8 mouse cellular contexts compared by ENCODE assay signal in genomic region chr1:74028881-74029266, GRCm38 (mm10).
A peak's percentile ranks its signal among the peaks of the same experiment; 100 is the strongest.
DNase-seq lines count a peak whose midpoint lies in the region; ATAC-seq and TF ChIP-seq lines count a peak whose summit lies in the region.

No protein-coding gene starts in this region.

- no peak for TF ChIP-seq POLR2A in liver, adult 2 months (IDR thresholded peaks at IDR 0.05; ENCODE audit: extremely low read depth, insufficient read depth, low read length)
- no peak for TF ChIP-seq POLR2A in small intestine, adult 2 months (IDR thresholded peaks at IDR 0.05; ENCODE audit: low read depth, low read length)
- TF ChIP-seq POLR2A in thymus, adult 2 months (IDR thresholded peaks at IDR 0.05; ENCODE audit: control insufficient read depth, extremely low read depth, insufficient read depth, low read length, poor library complexity): no peak

- peaks cover 75% of the 10 kb centered on the region for H3K4me1 ChIP-seq in liver, adult 2 months (ENCODE audit: control insufficient read depth, insufficient read depth, low read length)
- peaks cover 64% of the 10 kb centered on the region for H3K4me1 ChIP-seq in liver, embryonic 12.5 days
- H3K4me1 ChIP-seq in intestine, postnatal 0 days (replicated peaks; ENCODE audit: control insufficient read depth, insufficient read depth, low read length): peaks cover 10% of the 10 kb centered on the region
- peaks cover 11% of the 10 kb centered on the region; the same call in 1 of the 2 replicates for H3K4me1 ChIP-seq in small intestine, adult 2 months (ENCODE audit: control insufficient read depth, insufficient read depth, insufficient read length, low read length)
- H3K4me1 ChIP-seq in thymus, adult 2 months (replicated peaks; ENCODE audit: control insufficient read depth, insufficient read depth, low read length): no peaks in the 10 kb centered on the region
- 0 out of 2 replicates have a peak, but pooled peaks cover 2% of the 10 kb centered on the region for H3K4me1 ChIP-seq in midbrain, embryonic 14.5 days (ENCODE audit: control insufficient read depth, insufficient read depth, low read length)

- no peak overlapping the region for H3K9ac ChIP-seq in liver, adult 2 months (ENCODE audit: low read depth, low read length)
- H3K9ac ChIP-seq in liver, embryonic 12.5 days: no peak overlapping the region
- H3K9ac ChIP-seq in intestine, postnatal 0 days (ENCODE audit: low read depth, low read length): no peak overlapping the region
- H3K9ac ChIP-seq in midbrain, embryonic 14.5 days (replicated peaks; ENCODE audit: low read length): no peak overlapping the region

- H3K27me3 ChIP-seq in liver, adult 2 months (ENCODE audit: control insufficient read depth, insufficient read depth, low read length): no peaks in the 10 kb centered on the region
- H3K27me3 ChIP-seq in liver, embryonic 12.5 days (replicated peaks): peaks cover 13% of the 10 kb centered on the region; the same call in 1 of the 2 replicates
- H3K27me3 ChIP-seq in intestine, postnatal 0 days (replicated peaks; ENCODE audit: control insufficient read depth, insufficient read depth, low read length): no peaks in the 10 kb centered on the region
- H3K27me3 ChIP-seq in small intestine, adult 2 months (ENCODE audit: control insufficient read depth, insufficient read depth, low read length): no peaks in the 10 kb centered on the region; the same call in 1 of the 2 replicates
- H3K27me3 ChIP-seq in thymus, adult 2 months (ENCODE audit: control insufficient read depth, insufficient read depth, low read length): no peaks in the 10 kb centered on the region
- H3K27me3 ChIP-seq in midbrain, embryonic 14.5 days (ENCODE audit: control insufficient read depth, insufficient read depth, low read length): no peaks in the 10 kb centered on the region

- TF ChIP-seq CTCF in liver, adult 2 months (IDR thresholded peaks at IDR 0.05; ENCODE audit: low read depth, low read length): no peak
- no peak for TF ChIP-seq CTCF in intestine, postnatal 0 days (IDR thresholded peaks at IDR 0.05; ENCODE audit: low read depth)
- TF ChIP-seq CTCF in small intestine, adult 2 months (IDR thresholded peaks at IDR 0.05; ENCODE audit: extremely low read depth, insufficient read length, insufficient replicate concordance, low read depth, low read length): no peak
- no peak for TF ChIP-seq CTCF in thymus, adult 2 months (IDR thresholded peaks at IDR 0.05; ENCODE audit: borderline replicate concordance, control insufficient read depth, extremely low read depth, insufficient read depth, low read length, poor library complexity)

- no peak overlapping the region for H3K4me3 ChIP-seq in liver, adult 2 months (ENCODE audit: insufficient read depth, low read depth, low read length)
- H3K4me3 ChIP-seq in liver, embryonic 12.5 days: no peak overlapping the region
- no peak overlapping the region for H3K4me3 ChIP-seq in intestine, postnatal 0 days (ENCODE audit: low read depth, low read length)
- H3K4me3 ChIP-seq in small intestine, adult 2 months (ENCODE audit: low read depth, low read length): peak overlapping the region; percentile 18; the same call in 1 of the 2 replicates
- no peak overlapping the region for H3K4me3 ChIP-seq in thymus, adult 2 months (ENCODE audit: control insufficient read depth, insufficient read depth, low read length)
- no peak overlapping the region for H3K4me3 ChIP-seq in midbrain, embryonic 14.5 days (replicated peaks; ENCODE audit: low read depth, low read length)

- H3K4me2 ChIP-seq in liver, embryonic 12.5 days: no peak overlapping the region
- H3K4me2 ChIP-seq in intestine, postnatal 0 days (replicated peaks; ENCODE audit: low read depth): no peak overlapping the region
- H3K4me2 ChIP-seq in midbrain, embryonic 14.5 days (ENCODE audit: low read length): no peak overlapping the region

- no peaks in the 10 kb centered on the region for H3K36me3 ChIP-seq in liver, adult 2 months (ENCODE audit: control insufficient read depth, insufficient read depth, low read length)
- no peaks in the 10 kb centered on the region for H3K36me3 ChIP-seq in liver, embryonic 12.5 days
- no peaks in the 10 kb centered on the region; the same call in 1 of the 2 replicates for H3K36me3 ChIP-seq in intestine, postnatal 0 days (ENCODE audit: control insufficient read depth, insufficient read depth)
- H3K36me3 ChIP-seq in small intestine, adult 2 months (ENCODE audit: control insufficient read depth, insufficient read depth, low read length): no peaks in the 10 kb centered on the region
- H3K36me3 ChIP-seq in thymus, adult 2 months (ENCODE audit: control insufficient read depth, insufficient read depth, low read length): no peaks in the 10 kb centered on the region
- no peaks in the 10 kb centered on the region for H3K36me3 ChIP-seq in midbrain, embryonic 14.5 days (ENCODE audit: control insufficient read depth, insufficient read depth, low read length)

- H3K79me2 ChIP-seq in liver, adult 2 months (ENCODE audit: control insufficient read depth, insufficient read depth, low read length): peaks cover 66% of the 10 kb centered on the region

- DNase-seq in liver, adult 2 months (ENCODE audit: extremely low read depth, low read depth, low spot score): no peak
- peak; percentile 82 for DNase-seq in gastrocnemius, adult 18-20 months (ENCODE audit: low spot score)
- no peak for DNase-seq in thymus, adult 2 months
- DNase-seq in midbrain, embryonic 14.5 days: no peak

- whole genome bisulfite sequencing in liver, adult 2 months: 69% methylated on average over 5 of the region's 5 CpGs
- WGBS in liver, embryonic 12.5 days (ENCODE audit: insufficient replicate concordance): 73% methylated on average over 5 of the region's 5 CpGs
- WGBS in intestine, postnatal 0 days: 62% methylated on average over 5 of the region's 5 CpGs
- 61% methylated on average over 5 of the region's 5 CpGs for WGBS in small intestine, adult 2 months
- WGBS in thymus, adult 2 months: 90% methylated on average over 5 of the region's 5 CpGs
- WGBS in midbrain, embryonic 14.5 days: 80% methylated on average over 5 of the region's 5 CpGs

- H3K27ac ChIP-seq in liver, adult 2 months (replicated peaks; ENCODE audit: insufficient read depth, low read depth, low read length): peak overlapping the region; percentile 64
- no peak overlapping the region for H3K27ac ChIP-seq in liver, embryonic 12.5 days
- peak overlapping the region; percentile 24; the same call in 1 of the 2 replicates for H3K27ac ChIP-seq in intestine, postnatal 0 days (ENCODE audit: low read depth, low read length)
- peak overlapping the region; percentile 27 for H3K27ac ChIP-seq in small intestine, adult 2 months (ENCODE audit: insufficient read depth, low read depth, low read length)
- H3K27ac ChIP-seq in thymus, adult 2 months (ENCODE audit: control insufficient read depth, insufficient read depth, low read length): no peak overlapping the region
- no peak overlapping the region for H3K27ac ChIP-seq in midbrain, embryonic 14.5 days (replicated peaks; ENCODE audit: low read depth, low read length)

- no peak for ATAC-seq in liver, embryonic 12.5 days
- no peak for ATAC-seq in intestine, postnatal 0 days
- ATAC-seq in midbrain, embryonic 14.5 days (ENCODE audit: low FRiP score, low TSS enrichment): no peak
- ATAC-seq in inflammation-experienced regulatory T-cells, adult 6 months: no peak

- no peaks in the 10 kb centered on the region for H3K9me3 ChIP-seq in liver, embryonic 12.5 days (replicated peaks)
- H3K9me3 ChIP-seq in intestine, postnatal 0 days (ENCODE audit: control insufficient read depth): no peaks in the 10 kb centered on the region
- no peaks in the 10 kb centered on the region for H3K9me3 ChIP-seq in midbrain, embryonic 14.5 days (ENCODE audit: control insufficient read depth, low read length)

Comparison
In these comparisons a context has a peak if more than half of its experiments do, and no peak if none do; other contexts are left out.
1. H3K27ac ChIP-seq: peak in liver, adult 2 months (single experiment), intestine, postnatal 0 days (single experiment) and small intestine, adult 2 months (single experiment); none in liver, embryonic 12.5 days (single experiment), thymus, adult 2 months (single experiment) and midbrain, embryonic 14.5 days (single experiment).